In genomic region chr15:83036089-83036488, GRCm38 (mm10) we compare ENCODE assay signal across 9 mouse cellular contexts. TPM values are rescaled to one million over a fixed set of nuclear protein-coding genes. Genes with fewer than 3 reads are reported as not detected.
DNase-seq lines count a peak whose midpoint lies in the region; ATAC-seq and TF ChIP-seq lines count a peak whose summit lies in the region.
"Had no signal": no experiment of that assay in that cellular context is flagged by ENCODE, and none has a peak within 500 bp of the region (broad histone marks: within the 10 kb centered on the region; RNA-seq: fewer than 3 reads in every experiment).

No protein-coding gene starts in this region.

- TF ChIP-seq RAD21 in MEL (IDR thresholded peaks at IDR 0.05; ENCODE audit: low read depth, low read length) = no peak

- no peak overlapping the region for H3K4me3 ChIP-seq in kidney, embryonic 14.5 days (ENCODE audit: low read length)
- peak overlapping the region; percentile 36 to 48 for H3K4me3 ChIP-seq in MEL (ENCODE audit: control insufficient read depth in 1 of 2, insufficient read depth in 1 of 2, low read depth in 2 of 2, low read length in 2 of 2)
- no peak overlapping the region for H3K4me3 ChIP-seq in midbrain, embryonic 10.5 days

- TF ChIP-seq POLR2A in MEL (IDR thresholded peaks at IDR 0.05; ENCODE audit: control insufficient read depth in 1 of 2, insufficient read depth in 1 of 2, low read depth in 1 of 2, low read length in 2 of 2, poor library complexity in 1 of 2) = peak; percentile 35 to 94; a peak in 2 of 4 replicates

- WGBS in kidney, embryonic 14.5 days = 54% methylated on average over 7 of the region's 7 CpGs
- 66% methylated on average over 7 of the region's 7 CpGs for WGBS in midbrain, embryonic 10.5 days

- intact Hi-C loops in heart, postnatal 14 days (cut with DNase I) = loop anchor here (2.0 to 5.0 kb wide), 4 partner anchors 76 to 231 kb away; no protein-coding TSS in a partner anchor

- H3K27ac ChIP-seq in kidney, embryonic 14.5 days (ENCODE audit: low read depth, low read length) = no peak overlapping the region
- H3K27ac ChIP-seq in MEL (ENCODE audit: control insufficient read depth, low read depth, low read length) = peak overlapping the region; percentile 98
- H3K27ac ChIP-seq in midbrain, embryonic 10.5 days (replicated peaks) = no peak overlapping the region

- no peaks in the 10 kb centered on the region; the same call in 1 of the 2 replicates for H3K79me2 ChIP-seq in MEL (ENCODE audit: control insufficient read depth, insufficient read depth, low read length, poor library complexity)

- DNase-seq in kidney, postnatal 10 days = peak; percentile 44
- peak; percentile 98 for DNase-seq in MEL (ENCODE audit: low read depth, low spot score)
- DNase-seq in lung, postnatal 36 days = peak; percentile 79
- peak; percentile 45 to 60 for DNase-seq in thymus, adult 18-20 months
- no peak for DNase-seq in heart, postnatal 14 days
- DNase-seq in midbrain, embryonic 10.5 days (ENCODE audit: low spot score) = no peak
- DNase-seq in ovary, postnatal 14 days (ENCODE audit: low spot score) = no peak
- DNase-seq: right cerebral cortex, postnatal 4 days had no signal

- peak; percentile 39 to 55 for TF ChIP-seq EP300 in MEL (IDR thresholded peaks at IDR 0.05; ENCODE audit: low read depth in 1 of 2, low read length in 2 of 2)

- no peak for ATAC-seq in kidney, embryonic 14.5 days (ENCODE audit: low FRiP score, low TSS enrichment)

- peaks cover 34% of the 10 kb centered on the region; the same call in 1 of the 2 replicates for H3K4me1 ChIP-seq in kidney, embryonic 14.5 days (ENCODE audit: control insufficient read depth, insufficient read depth, low read length)
- peaks cover 4 to 26% of the 10 kb centered on the region in 2 experiments for H3K4me1 ChIP-seq in MEL (ENCODE audit: control insufficient read depth in 1 of 2, insufficient read depth in 2 of 2, low read length in 2 of 2)
- peaks cover 59% of the 10 kb centered on the region for H3K4me1 ChIP-seq in midbrain, embryonic 10.5 days

- peaks cover 11% of the 10 kb centered on the region for H3K27me3 ChIP-seq in kidney, embryonic 14.5 days (ENCODE audit: control insufficient read depth, insufficient read depth, low read length)
- no peaks in the 10 kb centered on the region for H3K27me3 ChIP-seq in MEL (ENCODE audit: control insufficient read depth in 1 of 2, insufficient read depth in 2 of 2, low read length in 2 of 2)
- H3K27me3 ChIP-seq in midbrain, embryonic 10.5 days (ENCODE audit: low read depth, poor library complexity, severe bottlenecking) = peaks cover 91% of the 10 kb centered on the region

- H3K4me2 ChIP-seq in kidney, embryonic 14.5 days (replicated peaks; ENCODE audit: low read depth, low read length) = no peak overlapping the region

- no peaks in the 10 kb centered on the region for H3K9me3 ChIP-seq in kidney, embryonic 14.5 days (ENCODE audit: control insufficient read depth, low read length)
- H3K9me3 ChIP-seq in MEL (replicated peaks; ENCODE audit: insufficient read depth, low read length) = no peaks in the 10 kb centered on the region
- no peaks in the 10 kb centered on the region for H3K9me3 ChIP-seq in midbrain, embryonic 10.5 days (replicated peaks)

- no peak for TF ChIP-seq CTCF in MEL (IDR thresholded peaks at IDR 0.05 in 2 of 3, conservative IDR thresholded peaks at IDR 0.05 in 1 of 3; ENCODE audit: control insufficient read depth in 1 of 3, insufficient read depth in 1 of 3, low read depth in 2 of 3, low read length in 3 of 3, poor library complexity in 1 of 3, severe bottlenecking in 1 of 3)

- H3K36me3 ChIP-seq in kidney, embryonic 14.5 days (ENCODE audit: control insufficient read depth, insufficient read depth, low read length) = no peaks in the 10 kb centered on the region
- peaks cover 0 to 9% of the 10 kb centered on the region in 2 experiments; a peak in 2 of 4 replicates for H3K36me3 ChIP-seq in MEL (ENCODE audit: control insufficient read depth in 1 of 2, insufficient read depth in 2 of 2, low read length in 2 of 2)
- no peaks in the 10 kb centered on the region for H3K36me3 ChIP-seq in midbrain, embryonic 10.5 days

- H3K9ac ChIP-seq in kidney, embryonic 14.5 days (ENCODE audit: low read depth, low read length) = no peak overlapping the region
- H3K9ac ChIP-seq in MEL (ENCODE audit: control insufficient read depth, low read depth, low read length, poor library complexity, severe bottlenecking) = peak overlapping the region; percentile 84

TF ChIP-seq in MEL, 35 proteins besides CTCF, POLR2A, EP300 and RAD21 (continues in another document):
- TF ChIP-seq BHLHE40 (IDR thresholded peaks at IDR 0.05; ENCODE audit: borderline replicate concordance, low read depth, low read length) = no peak
- no peak for TF ChIP-seq GABPA (IDR thresholded peaks at IDR 0.05; ENCODE audit: low read depth, low read length)
- no peak for TF ChIP-seq ZMIZ1 (IDR thresholded peaks at IDR 0.05; ENCODE audit: low read depth, low read length)
- no peak for TF ChIP-seq KAT2A (conservative IDR thresholded peaks at IDR 0.05; ENCODE audit: low read depth, low read length)
- peak; percentile 67 for TF ChIP-seq HCFC1 (IDR thresholded peaks at IDR 0.05; ENCODE audit: low read depth, low read length)
- TF ChIP-seq TAL1 (IDR thresholded peaks at IDR 0.05; ENCODE audit: low read length) = no peak
- peak; percentile 71 for TF ChIP-seq ELF1 (IDR thresholded peaks at IDR 0.05; ENCODE audit: low read depth, low read length)
- TF ChIP-seq MYC (IDR thresholded peaks at IDR 0.05; ENCODE audit: low read depth, low read length) = peak; percentile 98
- peak; percentile 97 for TF ChIP-seq MXI1 (IDR thresholded peaks at IDR 0.05; ENCODE audit: low read depth, low read length)
- TF ChIP-seq ZNF384 (IDR thresholded peaks at IDR 0.05; ENCODE audit: low read depth, low read length) = no peak; the same call in 1 of the 2 replicates
- no peak for TF ChIP-seq MEF2A (IDR thresholded peaks at IDR 0.05; ENCODE audit: extremely low read depth, insufficient replicate concordance, low read depth, low read length, poor library complexity, severe bottlenecking)
- TF ChIP-seq USF1 (IDR thresholded peaks at IDR 0.05; ENCODE audit: low read depth, low read length) = peak; percentile 93
- TF ChIP-seq POLR2AphosphoS5 (IDR thresholded peaks at IDR 0.05; ENCODE audit: borderline replicate concordance, low read depth, low read length) = 0 out of 2 replicates have a peak, but pooled peaks have one; percentile 51
- TF ChIP-seq RCOR1 (IDR thresholded peaks at IDR 0.05; ENCODE audit: low read depth, low read length) = peak; percentile 37; the same call in 1 of the 2 replicates
- TF ChIP-seq MAFK (IDR thresholded peaks at IDR 0.05; ENCODE audit: borderline replicate concordance, low read depth, low read length) = no peak
- peak in 1 of 2 experiments; percentile 66; a peak in 2 of 4 replicates for TF ChIP-seq USF2 (IDR thresholded peaks at IDR 0.05; ENCODE audit: borderline replicate concordance in 1 of 2, insufficient read depth in 1 of 2, low read depth in 1 of 2, low read length in 2 of 2)
- peak; percentile 46 for TF ChIP-seq TCF12 (IDR thresholded peaks at IDR 0.05; ENCODE audit: low read depth, low read length)
- no peak for TF ChIP-seq ZC3H11A (IDR thresholded peaks at IDR 0.05; ENCODE audit: low read depth, low read length)
- TF ChIP-seq UBTF (IDR thresholded peaks at IDR 0.05; ENCODE audit: borderline replicate concordance, insufficient read depth, low read depth, low read length) = 0 out of 2 replicates have a peak, but pooled peaks have one; percentile 29
- no peak; the same call in 1 of the 2 replicates for TF ChIP-seq JUND (IDR thresholded peaks at IDR 0.05; ENCODE audit: low read depth, low read length)
- peak; percentile 85 for TF ChIP-seq TBP (IDR thresholded peaks at IDR 0.05; ENCODE audit: low read depth, low read length)
- TF ChIP-seq POLR2AphosphoS2 (IDR thresholded peaks at IDR 0.05; ENCODE audit: low read length) = peak; percentile 70; the same call in 1 of the 2 replicates
- TF ChIP-seq SIN3A (IDR thresholded peaks at IDR 0.05; ENCODE audit: low read length) = peak; percentile 73; the same call in 1 of the 2 replicates
- TF ChIP-seq MAX (IDR thresholded peaks at IDR 0.05; ENCODE audit: low read length) = peak; percentile 99
- TF ChIP-seq CHD1 (IDR thresholded peaks at IDR 0.05; ENCODE audit: low read depth, low read length) = no peak
- no peak for TF ChIP-seq E2F4 (IDR thresholded peaks at IDR 0.05; ENCODE audit: borderline replicate concordance, low read depth, low read length)
- peak; percentile 13; the same call in 1 of the 2 replicates for TF ChIP-seq GATA1 (IDR thresholded peaks at IDR 0.05; ENCODE audit: low read depth, low read length)
- no peak for TF ChIP-seq NRF1 (IDR thresholded peaks at IDR 0.05; ENCODE audit: insufficient read depth, low read depth, low read length, poor library complexity, severe bottlenecking)
- no peak for TF ChIP-seq MYB (IDR thresholded peaks at IDR 0.05; ENCODE audit: low read depth, low read length)

RNA-seq across cellular contexts. Expression of gene Nfam1, which starts 3.0 kb away (rescaled TPM):
- polyA plus RNA-seq in kidney, embryonic 14.5 days (2014; fragmentation: Nextera tagmentation; extraction: Ambion mirVana) = 2.0 and 3.4 TPM in 2 replicates
- 4.8 and 7.4 TPM in 2 replicates for total RNA-seq in MEL (2012; rRNA removed)
- 10 to 100 TPM in 1 of 2 experiments, not detected in 1; 10.5 TPM for polyA plus RNA-seq in MEL (2012; ENCODE audit: insufficient read depth in 1 of 2, insufficient read length in 2 of 2, low read depth in 1 of 2, low replicate concordance in 2 of 2, missing spikeins in 1 of 2)
- 1 to 10 TPM; 2.2 to 2.4 TPM for total RNA-seq in heart, postnatal 14 days (2021)
- polyA plus RNA-seq in midbrain, embryonic 10.5 days (2016; fragmentation: Nextera tagmentation; extraction: Ambion mirVana) = 4.3 and 4.6 TPM in 2 replicates

RNA-seq across cellular contexts. Expression of gene Tcf20, which starts 48.4 kb away (rescaled TPM):
- 7.1 and 11.6 TPM in 2 replicates for polyA plus RNA-seq in kidney, embryonic 14.5 days (2014; fragmentation: Nextera tagmentation; extraction: Ambion mirVana)
- total RNA-seq in MEL (2012; rRNA removed) = 84.9 and 91.8 TPM in 2 replicates
- 10 to 100 TPM; 34.7 to 92.0 TPM for polyA plus RNA-seq in MEL (2012; ENCODE audit: insufficient read depth in 1 of 2, insufficient read length in 2 of 2, low read depth in 1 of 2, low replicate concordance in 2 of 2, missing spikeins in 1 of 2)
- 10 to 100 TPM; 49.9 to 59.1 TPM for total RNA-seq in heart, postnatal 14 days (2021)
- 7.5 and 8.4 TPM in 2 replicates for polyA plus RNA-seq in midbrain, embryonic 10.5 days (2016; fragmentation: Nextera tagmentation; extraction: Ambion mirVana)

RNA-seq across cellular contexts. Expression of gene Serhl, which starts 53.2 kb away (rescaled TPM):
- polyA plus RNA-seq in kidney, embryonic 14.5 days (2014; fragmentation: Nextera tagmentation; extraction: Ambion mirVana) = 52.7 and 54.5 TPM in 2 replicates
- 19.5 and 19.6 TPM in 2 replicates for total RNA-seq in MEL (2012; rRNA removed)
- 10 to 100 TPM in 1 of 2 experiments, not detected in 1; 57.3 TPM for polyA plus RNA-seq in MEL (2012; ENCODE audit: insufficient read depth in 1 of 2, insufficient read length in 2 of 2, low read depth in 1 of 2, low replicate concordance in 2 of 2, missing spikeins in 1 of 2)
- total RNA-seq in heart, postnatal 14 days (2021) = 10 to 100 TPM; 48.1 to 49.4 TPM
- polyA plus RNA-seq in midbrain, embryonic 10.5 days (2016; fragmentation: Nextera tagmentation; extraction: Ambion mirVana) = 54.2 and 56.0 TPM in 2 replicates

Comparison
In these comparisons a context has a peak if more than half of its experiments do, and no peak if none do; other contexts are left out.
1. DNase-seq: peak in kidney, postnatal 10 days (single experiment), MEL (single experiment), lung, postnatal 36 days (single experiment) and thymus, adult 18-20 months (2 of 2); none in heart, postnatal 14 days (0 of 2), midbrain, embryonic 10.5 days (single experiment) and ovary, postnatal 14 days (single experiment).
2. H3K4me3 ChIP-seq: peak in MEL (2 of 2); none in kidney, embryonic 14.5 days (single experiment) and midbrain, embryonic 10.5 days (single experiment).